Mouse (Mus musculus): ENCODE measurements around the gene Rfxap.

The Rfxap gene

DNA sequence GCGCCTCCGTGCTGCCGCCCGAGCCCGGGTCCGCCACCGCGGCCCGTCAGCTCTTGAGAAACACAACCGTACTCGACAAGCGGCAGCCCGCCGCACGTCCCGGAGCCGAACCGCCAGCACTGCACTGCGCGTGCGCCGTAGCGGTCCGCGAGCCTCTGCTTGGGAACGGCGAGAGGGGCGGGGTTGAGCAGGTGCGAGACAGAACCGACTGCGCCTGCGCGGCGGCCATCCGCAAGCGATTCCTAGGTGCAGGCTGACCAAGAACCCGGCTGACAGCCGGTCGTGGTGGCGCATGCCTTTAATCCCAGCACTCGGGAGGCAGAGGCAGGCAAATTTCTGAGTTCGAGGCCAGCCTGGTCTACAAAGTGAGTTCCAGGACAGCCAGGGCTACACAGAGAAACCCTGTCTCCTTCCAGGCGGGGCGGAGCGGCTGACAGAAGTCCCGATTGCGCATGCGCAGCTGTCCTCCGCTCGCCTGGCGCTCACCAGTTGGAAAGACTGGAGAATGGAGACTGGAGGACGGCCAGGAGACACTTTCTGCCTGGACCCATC is at the start of gene Rfxap:
Rfxap (minus strand) TSS at position 126 of the 552 bp plus-strand sequence.
- DNase-seq (ENCODE audit: low read depth, low spot score): peak; percentile 99

DNA sequence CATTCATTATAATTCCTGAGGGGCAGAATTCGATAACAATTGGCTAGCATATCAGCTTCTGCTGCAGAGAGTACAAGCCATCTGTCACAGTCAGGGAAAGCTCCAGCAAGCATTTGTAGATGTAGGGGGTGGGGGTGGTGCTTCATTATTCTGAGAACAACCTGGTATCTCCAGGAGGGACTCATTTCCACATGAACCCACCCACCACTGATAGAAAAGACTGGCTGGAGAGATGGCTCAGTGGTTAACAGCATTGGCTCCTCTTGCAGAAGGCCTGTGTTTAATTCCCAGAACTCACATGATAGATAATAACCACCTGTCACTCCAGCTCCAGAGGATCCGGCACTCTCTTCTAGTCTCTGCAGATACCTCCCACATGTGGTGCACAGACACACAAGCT is 27.8 kb upstream of the Rfxap start:
- DNase-seq (ENCODE audit: low read depth, low spot score): no peak

DNA sequence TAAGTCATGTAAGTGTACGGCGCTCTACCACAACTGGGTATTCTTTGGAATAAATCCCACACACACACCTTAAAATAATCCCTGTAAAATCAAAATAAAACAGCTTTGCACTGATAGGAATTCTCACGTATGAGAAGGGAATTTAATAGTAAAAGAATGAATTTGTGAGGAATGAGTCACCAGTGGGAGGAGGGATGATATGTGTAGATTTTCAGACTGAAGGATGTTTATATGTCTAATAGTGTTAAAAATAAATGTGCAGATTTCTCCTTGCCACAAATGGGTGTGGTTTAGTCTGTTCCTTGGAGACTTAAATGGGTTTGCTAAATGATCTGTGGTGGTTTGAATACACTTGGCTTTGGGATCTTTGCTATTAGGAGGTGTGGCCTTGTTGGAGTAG is 24.9 kb upstream of the Rfxap start:
- no peak for DNase-seq (ENCODE audit: low read depth, low spot score)

DNA sequence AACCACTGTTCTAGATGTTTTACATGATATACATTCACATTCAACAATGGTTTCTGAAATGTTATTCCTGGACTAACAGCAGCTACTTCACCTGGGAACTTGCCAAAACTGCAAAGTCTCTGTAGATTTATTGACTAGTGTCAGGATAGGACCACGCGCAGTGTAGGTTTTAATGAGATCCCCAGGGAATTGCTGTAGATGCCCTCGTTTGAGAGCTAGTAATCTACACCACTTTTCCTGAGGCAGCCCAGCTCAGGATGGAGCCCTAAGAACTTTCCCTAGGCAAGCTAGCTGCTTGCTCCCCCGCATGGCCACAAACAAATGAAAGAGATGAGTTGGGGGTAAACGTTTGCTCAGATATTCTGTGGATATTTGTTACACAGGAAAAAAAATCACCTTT is 14.9 kb upstream of the Rfxap start:
- no peak for DNase-seq (ENCODE audit: low read depth, low spot score)

DNA sequence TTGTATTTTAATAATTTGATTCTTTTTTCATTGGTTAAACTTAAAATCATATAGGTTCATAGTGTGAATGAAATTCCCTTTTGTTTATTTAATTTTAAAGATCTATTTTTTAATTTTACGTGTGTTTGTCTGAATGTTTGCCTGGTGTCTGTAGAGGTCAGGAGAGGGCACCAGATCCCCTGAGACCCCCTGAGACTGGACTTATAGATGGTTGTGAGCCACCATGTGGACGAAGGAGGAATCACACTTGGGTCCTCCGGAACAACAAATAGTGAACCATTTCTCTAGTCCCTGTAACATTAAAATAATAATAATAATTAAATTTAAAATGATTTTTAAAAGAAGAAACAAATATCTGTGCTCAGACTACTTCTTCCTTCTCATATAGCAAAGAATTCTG is 7.7 kb upstream of the Rfxap start:
- peak; percentile 73 for DNase-seq (ENCODE audit: low read depth, low spot score)

DNA sequence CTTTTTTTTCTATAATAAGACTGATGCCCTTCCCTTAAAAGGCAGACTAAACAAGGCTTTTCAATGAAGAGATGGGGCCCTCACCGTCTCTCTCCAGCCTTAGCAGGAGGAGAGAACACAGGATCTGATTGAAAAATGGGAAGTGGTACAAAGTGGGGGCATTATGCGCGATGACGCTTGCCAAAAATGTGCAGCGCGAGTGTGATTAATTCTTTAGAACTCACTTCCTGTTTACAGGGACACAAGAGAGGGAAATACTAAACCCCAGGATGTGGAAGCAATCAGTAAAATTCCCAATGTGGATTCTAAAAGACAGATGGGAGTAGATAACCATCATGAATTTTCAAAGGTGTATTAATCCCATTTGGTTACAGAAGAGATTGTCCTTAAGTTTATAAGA is 7.0 kb upstream of the Rfxap start:
- DNase-seq (ENCODE audit: low read depth, low spot score): no peak

DNA sequence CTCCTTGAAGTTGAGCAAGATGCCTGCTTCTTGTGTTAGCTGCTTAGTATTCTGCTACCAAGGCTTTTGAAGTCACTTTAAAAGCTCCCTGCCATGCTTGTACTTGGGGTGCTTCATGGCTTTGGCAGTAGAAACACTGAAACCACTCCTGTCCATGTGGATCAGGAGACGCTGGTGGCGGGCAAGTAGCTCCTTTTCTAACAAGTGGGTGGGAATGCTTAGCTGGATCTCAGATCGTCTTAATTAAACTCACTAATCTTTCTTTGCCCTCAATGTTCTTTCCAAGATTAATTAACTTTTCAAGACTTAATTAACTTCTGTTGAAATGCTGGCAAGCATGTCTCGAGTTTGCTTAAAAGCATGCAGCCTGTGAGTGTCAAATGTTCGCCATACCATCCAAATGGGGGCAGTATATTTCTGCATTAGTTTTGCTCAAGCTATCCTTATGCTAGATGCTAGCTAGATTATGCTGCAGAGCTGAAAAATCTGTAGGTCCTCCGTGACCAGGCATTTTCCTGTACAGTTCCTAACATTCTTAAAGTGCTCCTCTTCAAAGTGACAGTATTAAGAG is 5.9 kb upstream of the Rfxap start:
- DNase-seq (ENCODE audit: low read depth, low spot score): no peak

DNA sequence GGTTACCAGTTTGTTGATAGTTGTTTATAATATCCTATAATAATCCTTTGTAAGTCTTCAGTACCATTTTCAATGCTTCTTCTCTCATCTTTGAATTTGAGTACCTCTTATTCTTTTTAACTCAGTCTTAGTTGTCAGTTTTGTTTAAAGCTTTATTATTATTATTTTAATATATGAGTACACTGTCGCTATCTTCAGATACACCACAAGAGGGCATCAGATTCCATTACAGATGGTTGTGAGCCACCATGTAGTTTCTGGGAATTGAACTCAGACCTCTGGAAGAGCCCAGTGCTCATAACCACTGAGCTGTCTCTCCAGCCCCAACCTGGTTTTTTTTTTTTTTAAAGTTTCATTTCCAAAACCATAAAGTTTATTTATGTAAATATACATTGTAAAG is 4.0 kb upstream of the Rfxap start:
- peak; percentile 31 for DNase-seq (ENCODE audit: low read depth, low spot score)

DNA sequence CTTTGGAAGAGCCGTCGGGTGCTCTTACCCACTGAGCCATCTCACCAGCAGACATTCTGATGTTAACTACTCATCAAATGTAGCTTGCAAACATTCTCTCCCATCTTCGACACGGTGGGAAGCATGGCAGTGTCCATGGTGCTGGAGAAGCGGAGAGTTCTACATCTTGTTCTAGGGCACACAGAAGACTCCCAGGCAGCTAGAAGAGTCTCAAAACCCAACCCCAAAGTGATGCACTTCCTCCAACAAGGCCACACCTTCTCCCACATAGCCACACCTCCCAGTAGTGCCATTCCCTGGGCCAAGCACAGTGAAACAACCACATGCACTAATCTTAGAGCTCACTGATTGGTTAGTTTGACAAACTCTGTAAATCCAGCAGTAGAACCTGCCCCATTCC is 1.5 kb upstream of the Rfxap start:
- peak; percentile 64 for DNase-seq (ENCODE audit: low read depth, low spot score)

DNA sequence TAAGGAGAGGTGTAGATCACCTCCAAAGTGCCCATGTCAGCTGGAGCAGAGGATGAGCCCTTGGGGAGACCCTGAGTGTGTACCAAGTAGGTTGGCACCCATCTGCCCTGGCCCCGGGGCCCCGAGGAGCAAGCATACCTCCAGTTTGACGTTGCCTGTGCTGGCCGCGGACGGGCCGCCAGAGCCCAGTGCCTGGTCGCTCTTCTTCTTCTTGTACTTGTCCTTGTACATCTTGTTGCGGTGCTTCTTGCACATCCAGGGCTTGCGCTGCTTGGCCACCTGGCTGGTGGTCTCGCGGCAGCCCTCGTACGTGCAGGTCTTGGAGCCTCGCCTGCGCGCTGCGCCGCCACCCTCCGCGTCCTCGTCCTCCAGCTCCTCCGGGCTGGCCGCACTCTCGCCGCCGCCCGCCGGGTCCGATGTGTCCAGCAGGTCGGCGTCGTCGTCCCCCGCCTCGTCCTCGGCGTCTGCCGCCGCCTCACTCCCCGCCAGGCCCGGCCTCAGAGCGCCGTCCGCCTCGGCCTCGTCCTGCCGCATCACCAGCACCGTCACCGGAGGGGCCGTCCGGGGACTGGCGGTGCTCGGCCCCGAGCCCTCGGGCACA is 430 bp downstream of the Rfxap start:
- DNase-seq (ENCODE audit: low read depth, low spot score): no peak

DNA sequence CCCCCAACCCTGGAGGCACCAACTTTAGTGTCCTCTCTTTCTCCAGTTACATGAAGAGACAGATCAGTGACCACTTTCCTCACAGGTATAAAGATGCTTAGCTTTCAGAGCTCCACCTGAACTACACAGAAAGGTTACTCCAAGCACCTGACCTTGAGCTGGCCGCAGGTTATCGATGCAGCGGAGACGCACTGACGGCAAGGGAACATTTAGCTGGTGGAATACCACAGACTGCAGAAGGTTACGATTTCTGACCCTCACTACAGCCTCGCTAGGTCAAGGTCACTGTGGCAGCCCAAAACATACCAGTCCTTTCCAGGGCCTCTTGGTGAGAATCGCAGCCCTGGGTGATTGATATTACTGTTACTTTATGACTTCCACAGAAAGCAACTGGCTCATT is 3.9 kb downstream of the Rfxap start:
- no peak for DNase-seq (ENCODE audit: low read depth, low spot score)

DNA sequence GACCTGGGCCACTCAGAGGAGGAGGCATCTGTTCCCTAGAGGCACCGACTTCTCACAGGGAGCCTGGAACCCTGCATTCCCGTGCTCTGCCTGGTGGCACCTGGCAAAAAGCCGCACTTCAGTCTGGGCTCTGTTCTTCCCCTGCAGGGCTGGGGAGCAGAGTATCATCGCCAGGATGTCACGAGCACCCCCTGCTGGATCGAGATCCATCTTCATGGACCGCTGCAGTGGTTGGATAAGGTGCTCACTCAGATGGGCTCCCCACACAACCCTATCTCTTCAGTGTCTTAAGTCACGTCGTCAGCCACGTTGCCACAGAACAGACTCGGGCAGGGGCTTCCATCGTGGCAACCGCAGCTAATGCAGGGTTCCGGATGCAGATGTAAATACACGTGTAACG is 10.4 kb downstream of the Rfxap start:
- DNase-seq (ENCODE audit: low read depth, low spot score): peak; percentile 67

DNA sequence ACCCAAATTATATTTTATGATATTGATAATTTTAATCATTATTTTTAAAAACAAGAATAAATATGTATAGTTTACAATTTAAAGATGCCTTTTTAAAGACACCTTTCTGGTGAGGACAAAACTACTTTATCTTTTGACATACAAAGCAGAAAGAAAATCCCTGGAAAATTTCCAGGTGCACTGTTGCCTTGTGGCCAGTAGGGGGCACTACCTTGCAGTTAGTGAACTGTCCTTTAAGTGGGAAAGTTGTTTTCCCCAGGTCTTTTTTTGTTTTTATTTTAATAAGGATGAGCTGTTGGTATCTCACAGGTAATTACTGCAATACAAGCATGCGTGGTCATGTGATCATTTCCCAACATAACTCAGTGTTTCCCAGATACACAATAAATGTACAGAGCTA is 11.8 kb downstream of the Rfxap start:
- peak; percentile 29 for DNase-seq (ENCODE audit: low read depth, low spot score)

DNA sequence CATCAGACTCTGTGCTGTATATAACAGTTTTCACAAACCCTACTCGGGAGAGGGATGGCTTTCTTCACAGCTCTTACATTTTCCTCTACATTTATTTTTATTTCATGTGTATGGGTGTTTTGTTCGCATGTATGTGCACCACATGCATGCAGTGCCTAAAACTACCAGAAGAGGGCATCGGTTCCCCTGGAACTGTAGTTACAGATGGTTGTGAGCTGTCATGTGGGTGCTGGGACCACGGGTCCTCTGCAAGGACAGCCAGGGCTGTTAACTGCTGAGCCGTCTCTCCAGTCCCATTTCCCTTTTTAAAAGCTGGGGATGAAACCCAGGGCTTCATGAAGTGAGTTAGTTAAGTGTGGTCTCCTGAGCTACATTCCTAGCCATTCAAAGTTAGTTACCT is 12.2 kb downstream of the Rfxap start:
- DNase-seq (ENCODE audit: low read depth, low spot score): peak; percentile 29

DNA sequence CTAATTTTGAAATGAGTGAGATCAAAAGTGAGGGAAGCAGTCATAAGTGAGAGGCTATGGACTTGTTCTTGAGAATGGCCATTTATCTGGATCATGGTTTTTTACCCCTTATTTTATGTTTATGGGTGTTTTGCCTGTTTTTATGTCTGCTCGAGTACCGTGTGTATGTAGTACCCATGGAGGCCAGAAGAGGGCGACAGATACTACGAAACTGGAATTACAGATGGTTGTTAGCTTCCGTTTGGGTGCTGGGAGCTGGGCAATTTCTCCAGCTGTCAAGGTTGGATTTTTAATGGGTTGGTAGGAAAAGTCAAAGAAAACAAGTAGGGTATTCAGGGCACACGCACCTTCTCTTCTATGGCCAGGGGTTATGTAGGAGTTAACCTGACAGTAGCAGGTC is 13.8 kb downstream of the Rfxap start:
- DNase-seq (ENCODE audit: low read depth, low spot score): peak; percentile 36

DNA sequence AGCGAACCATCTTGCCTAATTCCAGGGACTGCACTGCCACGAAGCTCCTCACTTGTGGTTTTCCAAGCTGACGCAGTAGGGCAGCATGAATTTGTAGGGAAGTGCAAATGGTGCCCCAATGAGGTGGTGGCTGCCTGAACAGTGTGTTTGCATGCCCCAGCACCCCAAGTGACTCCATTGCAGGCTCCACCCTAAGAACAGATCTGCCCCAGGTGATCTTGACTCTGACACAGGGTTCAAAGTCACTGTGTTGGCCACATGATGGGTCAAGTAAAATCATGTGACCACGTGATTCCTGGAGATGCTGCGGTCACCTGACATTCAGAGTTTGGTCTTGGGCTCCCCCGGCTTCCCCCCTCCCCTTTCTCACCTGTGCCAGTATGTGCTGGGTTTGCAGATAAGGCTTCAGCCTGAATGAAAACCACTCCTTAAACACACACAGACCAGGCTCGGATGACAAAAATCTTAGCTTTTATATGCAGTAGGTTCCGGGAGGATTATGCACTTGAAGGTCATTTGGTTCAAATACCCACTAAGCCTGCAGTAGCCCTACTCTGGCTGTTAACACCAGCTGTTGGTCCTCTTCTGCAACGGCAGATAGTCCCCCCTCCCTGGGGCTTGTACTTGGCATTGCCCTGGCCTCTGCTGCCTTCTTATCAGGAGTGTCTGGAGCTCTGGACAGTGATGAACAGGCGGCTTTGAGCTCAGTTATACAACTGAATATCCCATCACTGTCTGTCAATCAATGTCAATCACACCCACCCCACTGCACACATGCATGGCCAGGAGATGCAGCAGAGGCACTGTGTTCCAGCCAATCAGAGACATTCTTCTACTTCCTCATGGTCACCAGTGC is 15.5 kb downstream of the Rfxap start:
- no peak for DNase-seq (ENCODE audit: low read depth, low spot score)

DNA sequence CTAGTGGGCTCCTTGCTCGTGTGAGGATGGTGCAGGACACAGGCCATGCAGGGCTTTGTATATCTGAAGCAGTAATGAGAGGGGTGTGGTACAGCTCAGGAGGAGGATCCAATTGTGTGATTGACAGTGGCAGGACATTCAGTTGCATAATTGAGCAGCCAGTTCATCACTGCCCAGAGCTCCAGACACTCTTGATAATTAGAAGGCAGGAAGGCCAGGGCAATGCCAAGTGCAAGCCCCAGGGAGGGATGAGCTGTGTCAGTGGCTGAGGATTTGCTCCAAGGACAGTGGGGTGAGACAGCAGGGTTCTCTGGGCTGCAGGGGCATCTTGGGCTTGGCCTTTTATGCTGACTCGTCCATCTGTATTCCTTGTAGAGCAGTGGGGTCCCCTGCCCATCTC is 17.0 kb downstream of the Rfxap start:
- no peak for DNase-seq (ENCODE audit: low read depth, low spot score)

DNA sequence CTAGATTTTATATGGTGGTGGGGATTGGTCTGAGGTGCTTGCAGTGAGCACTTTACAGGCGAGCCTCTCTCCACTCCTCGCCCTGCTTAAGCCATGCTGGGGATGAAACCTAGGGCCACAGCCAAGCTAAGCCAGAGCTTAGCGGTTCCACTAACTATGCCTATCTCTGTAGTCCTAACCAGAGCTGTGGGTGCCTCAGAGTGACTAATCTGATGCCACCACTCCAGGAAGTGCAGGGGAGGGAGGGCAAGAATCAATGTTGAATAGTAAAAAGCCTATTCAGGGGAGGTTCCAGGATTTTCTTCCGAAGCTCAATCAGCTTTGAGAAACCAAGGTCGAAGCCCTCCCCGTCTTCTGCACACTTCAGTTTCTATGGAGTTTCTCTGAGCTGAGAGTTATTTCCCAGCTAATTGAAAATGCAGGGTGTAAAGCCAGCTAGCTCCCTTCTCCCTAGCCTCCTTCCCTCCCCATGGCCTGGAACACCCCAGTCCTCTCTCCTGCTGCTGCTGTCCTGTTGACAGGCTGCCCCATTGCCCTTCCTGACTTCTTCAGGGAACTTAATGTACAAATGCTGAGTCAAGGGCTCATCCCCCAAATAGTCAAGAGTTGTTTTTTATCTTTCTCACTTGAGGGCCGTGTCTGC is 31.5 kb downstream of the Rfxap start:
- no peak for DNase-seq (ENCODE audit: low read depth, low spot score)

DNA sequence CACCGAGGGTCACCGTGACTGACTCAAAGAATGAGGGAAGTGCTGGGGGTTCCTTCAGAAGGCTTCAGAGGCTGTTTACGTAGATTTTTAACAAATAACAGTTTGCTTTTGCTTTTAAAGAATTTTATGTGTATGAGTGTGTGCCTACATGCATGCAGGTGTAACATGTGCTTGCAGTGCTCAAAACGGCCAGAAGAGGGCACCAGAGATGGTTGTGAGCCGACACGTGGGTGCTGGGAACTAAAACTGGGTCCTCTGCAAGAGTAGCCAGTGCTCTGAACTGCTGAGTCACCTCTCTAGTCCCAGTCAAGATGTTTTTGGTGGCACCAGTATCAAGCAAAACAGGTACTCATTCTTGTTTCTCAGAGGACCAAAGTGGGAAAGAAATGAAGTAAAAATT is 34.0 kb downstream of the Rfxap start:
- peak; percentile 15 for DNase-seq (ENCODE audit: low read depth, low spot score)

DNA sequence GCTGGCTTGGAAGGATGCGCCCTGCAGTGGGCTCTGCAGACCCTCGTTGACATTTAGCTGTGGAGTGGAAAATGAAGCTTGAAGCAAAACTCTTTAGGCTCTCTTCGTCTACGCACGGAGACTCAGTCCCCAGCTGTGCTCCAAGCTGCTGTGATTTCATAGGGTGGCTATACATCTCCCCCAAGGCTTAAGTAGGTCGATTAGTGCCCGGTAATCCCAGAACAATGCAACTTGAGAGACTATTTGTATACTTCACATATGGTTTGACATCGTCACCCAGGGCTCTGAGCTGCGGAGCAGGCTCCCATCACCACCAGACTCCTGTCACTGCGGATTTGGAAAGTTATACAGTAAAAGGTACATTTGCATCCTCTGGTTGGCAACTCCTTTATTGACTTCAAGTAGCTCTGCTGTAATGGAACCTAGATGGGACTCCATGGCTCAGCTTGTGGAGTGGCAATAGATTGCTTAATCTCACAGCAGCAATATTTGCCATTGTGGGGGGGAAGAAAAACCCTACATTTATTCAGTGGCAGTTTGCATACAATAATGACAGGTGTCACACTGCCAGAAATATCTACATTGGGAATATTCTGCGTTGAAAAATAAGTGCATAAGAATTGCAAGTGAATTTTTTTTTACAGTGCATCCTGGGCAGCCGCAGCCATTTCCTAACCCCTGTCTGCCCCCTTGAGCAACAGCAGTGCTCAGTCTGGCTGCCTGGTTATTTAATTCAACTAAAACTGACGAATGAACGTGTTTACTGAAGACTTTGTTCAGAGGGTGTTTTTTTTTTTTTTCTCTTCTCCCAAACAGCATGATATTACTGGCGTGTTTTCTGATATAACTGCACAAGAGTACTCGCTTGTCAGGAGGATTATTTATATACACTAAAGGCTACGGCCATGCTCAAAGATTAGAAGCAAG is 38.0 kb downstream of the Rfxap start:
- DNase-seq (ENCODE audit: low read depth, low spot score): no peak

DNA sequence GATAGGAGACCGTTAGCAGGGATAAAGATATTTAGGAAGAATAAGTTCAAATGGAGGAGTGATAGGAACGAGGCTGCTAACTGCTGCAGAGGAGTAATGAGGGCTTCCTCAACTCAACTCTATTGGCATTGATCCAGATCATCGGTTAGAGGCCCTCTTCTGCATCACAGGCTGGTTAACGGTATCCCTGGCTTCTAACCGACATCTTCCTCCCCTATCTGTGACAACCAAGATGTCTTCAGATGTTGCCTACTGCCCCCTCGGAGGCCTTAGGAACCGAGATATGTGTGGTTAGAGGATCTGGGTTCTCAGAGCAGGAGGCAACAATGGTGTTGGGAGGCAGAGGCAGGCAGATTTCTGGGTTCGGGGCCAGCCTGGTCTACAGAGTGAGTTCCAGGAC is 39.0 kb downstream of the Rfxap start:
- DNase-seq (ENCODE audit: low read depth, low spot score): no peak

All from CD4-positive, CD25-positive, alpha-beta regulatory T cell, adult 2 months (primary cell).